Mouse (Mus musculus): ENCODE results near the gene Slc39a11. TPM values are rescaled to one million over a fixed set of nuclear protein-coding genes. Genes with fewer than 3 reads are reported as not detected.

The Slc39a11 gene
- polyA plus RNA-seq, 1 experiment = 0.08 TPM

GRCm38 (mm10) chr11:113437357-113437756 lies 212.5 kb downstream of the Slc39a11 start:
- no peak for TF ChIP-seq TAL1 (IDR thresholded peaks at IDR 0.05; ENCODE audit: low read length)
- TF ChIP-seq GATA1 (IDR thresholded peaks at IDR 0.05; ENCODE audit: low read length) = no peak
- Histone ChIP-seq H3K4me1 (ENCODE audit: control insufficient read depth) (no peaks in the 10 kb centered on the region), H3K9me3 (ENCODE audit: control insufficient read depth, low read length) (peaks cover 3% of the 10 kb centered on the region), H3K27me3 (ENCODE audit: control insufficient read depth) (no peaks in the 10 kb centered on the region), H3K36me3 (ENCODE audit: control insufficient read depth) (no peaks in the 10 kb centered on the region), H3K4me3 (replicated peaks) (no peak overlapping the region)

- no peaks in the 10 kb centered on the region for H3K4me1 ChIP-seq (ENCODE audit: control insufficient read depth)
- no peaks in the 10 kb centered on the region for H3K36me3 ChIP-seq (ENCODE audit: control insufficient read depth)
- peaks cover 6% of the 10 kb centered on the region for H3K9me3 ChIP-seq (ENCODE audit: control insufficient read depth, low read length)
- no peak overlapping the region for H3K4me3 ChIP-seq (replicated peaks)
- no peaks in the 10 kb centered on the region for H3K27me3 ChIP-seq (ENCODE audit: control insufficient read depth)
- TF ChIP-seq GATA1 (IDR thresholded peaks at IDR 0.05; ENCODE audit: low read length) (no peak), TAL1 (IDR thresholded peaks at IDR 0.05; ENCODE audit: low read length) (no peak)
Measured at GRCm38 (mm10) chr11:113436299-113436698, 213.6 kb downstream of the Slc39a11 start.

- Histone ChIP-seq H3K36me3 (ENCODE audit: control insufficient read depth) (no peaks in the 10 kb centered on the region), H3K4me1 (ENCODE audit: control insufficient read depth) (no peaks in the 10 kb centered on the region), H3K9me3 (ENCODE audit: control insufficient read depth, low read length) (peaks cover 3% of the 10 kb centered on the region; the same call in 1 of the 2 replicates), H3K27me3 (ENCODE audit: control insufficient read depth) (no peaks in the 10 kb centered on the region), H3K4me3 (replicated peaks) (no peak overlapping the region)
- TF ChIP-seq GATA1 (IDR thresholded peaks at IDR 0.05; ENCODE audit: low read length) = no peak
Measured at GRCm38 (mm10) chr11:113435696-113436095, 214.2 kb downstream of the Slc39a11 start.

DNA sequence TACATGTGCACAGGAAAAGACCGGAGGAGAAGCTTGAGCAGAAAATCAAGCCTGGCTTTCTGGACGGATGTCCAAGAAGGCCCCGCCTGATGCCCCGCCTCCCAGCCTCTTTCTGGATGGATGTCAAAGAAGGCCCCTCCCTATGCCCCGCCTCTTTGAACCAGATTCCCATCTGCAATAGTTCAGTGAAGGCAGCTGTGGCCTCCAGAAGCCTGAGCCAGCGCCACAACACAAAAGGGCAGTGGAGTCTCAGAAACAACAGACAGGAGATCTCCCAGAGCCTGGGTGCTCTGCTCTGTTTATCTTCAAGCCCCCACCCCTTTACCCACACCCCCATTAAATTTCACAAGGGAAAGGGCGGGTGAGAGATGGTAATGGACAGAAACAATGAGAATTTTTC lies 218.7 kb downstream of the Slc39a11 start:
- Histone ChIP-seq H3K4me3 (replicated peaks) (no peak overlapping the region), H3K4me1 (ENCODE audit: control insufficient read depth) (no peaks in the 10 kb centered on the region), H3K36me3 (ENCODE audit: control insufficient read depth) (no peaks in the 10 kb centered on the region), H3K9me3 (ENCODE audit: control insufficient read depth, low read length) (peaks cover 3% of the 10 kb centered on the region; the same call in 1 of the 2 replicates), H3K27me3 (ENCODE audit: control insufficient read depth) (no peaks in the 10 kb centered on the region)
- TF ChIP-seq TAL1 (IDR thresholded peaks at IDR 0.05; ENCODE audit: low read length) (no peak), GATA1 (IDR thresholded peaks at IDR 0.05; ENCODE audit: low read length) (no peak)

DNA sequence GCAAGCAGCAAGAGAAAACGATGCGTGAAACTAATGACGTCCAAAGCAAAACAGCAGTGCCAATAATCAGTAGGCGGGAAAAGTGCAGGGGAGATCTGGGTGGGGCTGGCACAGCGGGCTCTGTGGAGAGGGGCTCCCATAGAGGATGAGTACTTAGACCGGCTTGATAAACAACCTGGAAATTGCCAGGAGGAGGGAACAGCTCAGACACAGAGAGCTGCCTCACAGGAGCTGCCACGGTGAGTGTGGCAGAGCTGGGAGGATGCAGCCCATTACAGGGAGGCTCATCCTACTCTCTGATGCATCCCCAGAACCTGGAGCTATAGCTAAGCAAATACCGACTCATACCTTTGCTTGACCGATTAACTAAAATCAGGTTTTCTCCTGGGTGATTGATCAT lies 224.0 kb downstream of the Slc39a11 start:
- Histone ChIP-seq H3K36me3 (ENCODE audit: control insufficient read depth) (no peaks in the 10 kb centered on the region), H3K9me3 (ENCODE audit: control insufficient read depth, low read length) (no peaks in the 10 kb centered on the region), H3K4me3 (replicated peaks) (no peak overlapping the region), H3K27me3 (ENCODE audit: control insufficient read depth) (no peaks in the 10 kb centered on the region), H3K4me1 (ENCODE audit: control insufficient read depth) (no peaks in the 10 kb centered on the region)
- TF ChIP-seq GATA1 (IDR thresholded peaks at IDR 0.05; ENCODE audit: low read length) (no peak), TAL1 (IDR thresholded peaks at IDR 0.05; ENCODE audit: low read length) (no peak)

DNA sequence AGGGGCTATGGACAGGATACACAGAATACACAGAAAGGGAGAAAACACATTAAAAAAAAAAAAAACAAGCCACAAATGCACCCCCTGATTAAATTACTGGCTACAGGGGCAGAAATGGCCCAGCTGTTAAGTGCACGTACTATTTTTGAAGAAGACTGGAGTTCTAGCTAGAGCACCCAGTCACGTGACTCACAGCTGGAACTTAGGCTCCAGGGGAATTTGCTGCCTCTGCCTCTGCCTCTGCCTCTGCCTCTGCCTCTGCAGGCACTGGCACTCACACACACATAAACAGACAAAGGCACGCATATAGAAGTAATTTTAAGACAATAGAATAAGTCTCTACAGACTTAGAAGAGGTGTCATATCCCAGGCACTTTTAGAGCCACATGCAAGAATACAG lies 224.4 kb downstream of the Slc39a11 start:
- Histone ChIP-seq H3K27me3 (ENCODE audit: control insufficient read depth) (no peaks in the 10 kb centered on the region), H3K4me1 (ENCODE audit: control insufficient read depth) (no peaks in the 10 kb centered on the region), H3K36me3 (ENCODE audit: control insufficient read depth) (no peaks in the 10 kb centered on the region), H3K9me3 (ENCODE audit: control insufficient read depth, low read length) (no peaks in the 10 kb centered on the region), H3K4me3 (replicated peaks) (no peak overlapping the region)
- no peak for TF ChIP-seq TAL1 (IDR thresholded peaks at IDR 0.05; ENCODE audit: low read length)
- no peak for TF ChIP-seq GATA1 (IDR thresholded peaks at IDR 0.05; ENCODE audit: low read length)

GRCm38 (mm10) chr11:113424765-113425164 lies 225.1 kb downstream of the Slc39a11 start:
- TF ChIP-seq GATA1 (IDR thresholded peaks at IDR 0.05; ENCODE audit: low read length) (no peak), TAL1 (IDR thresholded peaks at IDR 0.05; ENCODE audit: low read length) (no peak)
- Histone ChIP-seq H3K4me1 (ENCODE audit: control insufficient read depth) (no peaks in the 10 kb centered on the region), H3K4me3 (replicated peaks) (no peak overlapping the region), H3K9me3 (ENCODE audit: control insufficient read depth, low read length) (no peaks in the 10 kb centered on the region), H3K36me3 (ENCODE audit: control insufficient read depth) (no peaks in the 10 kb centered on the region), H3K27me3 (ENCODE audit: control insufficient read depth) (no peaks in the 10 kb centered on the region)

DNA sequence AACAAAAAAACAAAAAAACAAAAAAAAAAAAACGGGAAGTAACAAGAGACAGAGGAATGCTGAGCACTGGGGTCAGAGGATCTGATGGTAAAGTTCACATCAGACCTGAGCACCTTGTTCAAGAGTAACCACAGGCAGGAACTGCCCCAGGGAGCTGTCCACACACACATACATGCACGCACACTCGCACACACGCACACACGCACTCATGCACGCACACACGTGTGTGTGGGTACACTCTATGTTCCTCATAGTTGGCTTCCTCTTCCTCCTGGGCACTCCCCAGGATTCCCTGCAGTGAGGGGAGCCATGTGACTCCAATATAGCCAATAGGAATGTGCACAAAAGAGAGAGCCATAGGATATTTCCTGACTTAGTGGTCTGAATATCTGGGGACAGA lies 227.3 kb downstream of the Slc39a11 start:
- TF ChIP-seq TAL1 (IDR thresholded peaks at IDR 0.05; ENCODE audit: low read length) (no peak), GATA1 (IDR thresholded peaks at IDR 0.05; ENCODE audit: low read length) (no peak)
- H3K4me1 ChIP-seq (ENCODE audit: control insufficient read depth) = no peaks in the 10 kb centered on the region

GRCm38 (mm10) chr11:113418921-113419655 lies 230.8 kb downstream of the Slc39a11 start:
- Histone ChIP-seq H3K27me3 (ENCODE audit: control insufficient read depth) (no peaks in the 10 kb centered on the region), H3K9me3 (ENCODE audit: control insufficient read depth, low read length) (no peaks in the 10 kb centered on the region), H3K4me3 (replicated peaks) (no peak overlapping the region), H3K4me1 (ENCODE audit: control insufficient read depth) (no peaks in the 10 kb centered on the region), H3K36me3 (ENCODE audit: control insufficient read depth) (no peaks in the 10 kb centered on the region)
- no peak for TF ChIP-seq GATA1 (IDR thresholded peaks at IDR 0.05; ENCODE audit: low read length)
- no peak for TF ChIP-seq TAL1 (IDR thresholded peaks at IDR 0.05; ENCODE audit: low read length)

More for the DNA sequence above, 227.3 kb downstream of the Slc39a11 start:
- Histone ChIP-seq H3K9me3 (ENCODE audit: control insufficient read depth, low read length) (no peaks in the 10 kb centered on the region), H3K4me3 (replicated peaks) (no peak overlapping the region), H3K36me3 (ENCODE audit: control insufficient read depth) (no peaks in the 10 kb centered on the region), H3K27me3 (ENCODE audit: control insufficient read depth) (no peaks in the 10 kb centered on the region)

DNA sequence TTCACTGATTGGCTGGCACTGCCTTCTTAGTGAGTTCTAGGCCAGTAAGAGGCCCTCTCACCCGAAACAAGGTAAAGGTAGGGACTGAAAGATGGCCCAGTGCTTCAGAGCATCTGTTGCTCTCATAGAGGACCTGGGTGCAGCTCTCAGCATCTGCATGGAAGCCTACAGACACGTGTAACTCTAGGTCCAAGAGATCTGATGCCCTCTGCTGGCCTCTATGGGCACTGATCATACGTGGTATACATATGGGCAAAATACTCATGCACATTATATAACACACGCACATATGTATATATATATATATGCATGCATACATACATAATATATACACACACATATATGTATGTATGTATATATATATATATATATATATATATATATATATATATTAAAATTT lies 231.9 kb downstream of the Slc39a11 start:
- Histone ChIP-seq H3K36me3 (ENCODE audit: control insufficient read depth) (no peaks in the 10 kb centered on the region), H3K9me3 (ENCODE audit: control insufficient read depth, low read length) (no peaks in the 10 kb centered on the region), H3K4me3 (replicated peaks) (no peak overlapping the region), H3K4me1 (ENCODE audit: control insufficient read depth) (no peaks in the 10 kb centered on the region), H3K27me3 (ENCODE audit: control insufficient read depth) (no peaks in the 10 kb centered on the region)
- TF ChIP-seq TAL1 (IDR thresholded peaks at IDR 0.05; ENCODE audit: low read length) (no peak), GATA1 (IDR thresholded peaks at IDR 0.05; ENCODE audit: low read length) (no peak)
